Mouse (Mus musculus): ENCODE results near the gene Fos. TPM values are rescaled to one million over a fixed set of nuclear protein-coding genes. Genes with fewer than 3 reads are reported as not detected.

Fos gene
- total RNA-seq (2014; fragmentation: Nextera tagmentation) = 8.7 and 10.2 TPM in 2 replicates
- 18.3 and 18.5 TPM in 2 replicates for total RNA-seq (2017)
- polyA plus RNA-seq (2012) = 3.7 and 4.0 TPM in 2 replicates

DNA sequence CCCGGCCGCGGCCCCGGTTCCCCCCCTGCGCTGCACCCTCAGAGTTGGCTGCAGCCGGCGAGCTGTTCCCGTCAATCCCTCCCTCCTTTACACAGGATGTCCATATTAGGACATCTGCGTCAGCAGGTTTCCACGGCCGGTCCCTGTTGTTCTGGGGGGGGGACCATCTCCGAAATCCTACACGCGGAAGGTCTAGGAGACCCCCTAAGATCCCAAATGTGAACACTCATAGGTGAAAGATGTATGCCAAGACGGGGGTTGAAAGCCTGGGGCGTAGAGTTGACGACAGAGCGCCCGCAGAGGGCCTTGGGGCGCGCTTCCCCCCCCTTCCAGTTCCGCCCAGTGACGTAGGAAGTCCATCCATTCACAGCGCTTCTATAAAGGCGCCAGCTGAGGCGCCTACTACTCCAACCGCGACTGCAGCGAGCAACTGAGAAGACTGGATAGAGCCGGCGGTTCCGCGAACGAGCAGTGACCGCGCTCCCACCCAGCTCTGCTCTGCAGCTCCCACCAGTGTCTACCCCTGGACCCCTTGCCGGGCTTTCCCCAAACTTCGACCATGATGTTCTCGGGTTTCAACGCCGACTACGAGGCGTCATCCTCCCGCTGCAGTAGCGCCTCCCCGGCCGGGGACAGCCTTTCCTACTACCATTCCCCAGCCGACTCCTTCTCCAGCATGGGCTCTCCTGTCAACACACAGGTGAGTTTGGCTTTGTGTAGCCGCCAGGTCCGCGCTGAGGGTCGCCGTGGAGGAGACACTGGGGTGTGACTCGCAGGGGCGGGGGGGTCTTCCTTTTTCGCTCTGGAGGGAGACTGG lies at the start of gene Fos:
Fos (plus strand) TSS at position 410 of the 817 bp plus-strand sequence.
- Histone ChIP-seq H3K4me3 (ENCODE audit: low read depth, low read length) (peak within 1 kb of the TSS; percentile 73), H3K36me3 (replicated peaks) (peaks cover 3% of the 10 kb centered on the region), H3K9me3 (replicated peaks) (no peaks in the 10 kb centered on the region), H3K27me3 (ENCODE audit: insufficient read depth, low read length) (peaks cover 72% of the 10 kb centered on the region), H3K4me1 (ENCODE audit: insufficient read depth, low read depth, low read length) (peaks cover 63% of the 10 kb centered on the region)
- ATAC-seq (ENCODE audit: extremely low read depth, insufficient number of reproducible peaks, low FRiP score, poor library complexity, severe bottlenecking) (peak; percentile 86), DNase-seq (ENCODE audit: low spot score) (peak; percentile 97)
- TF ChIP-seq TAL1 (conservative IDR thresholded peaks at IDR 0.05; ENCODE audit: low read depth, low read length) (no peak), GATA2 (IDR thresholded peaks at IDR 0.05; ENCODE audit: borderline replicate concordance, low read depth, low read length) (no peak), POLR2AphosphoS5 (IDR thresholded peaks at IDR 0.05; ENCODE audit: insufficient replicate concordance, low read depth, low read length) (no peak), CTCF (IDR thresholded peaks at IDR 0.05; ENCODE audit: low read depth, low read length) (no peak), GATA1 (IDR thresholded peaks at IDR 0.05; ENCODE audit: borderline replicate concordance, low read length) (no peak)

DNA sequence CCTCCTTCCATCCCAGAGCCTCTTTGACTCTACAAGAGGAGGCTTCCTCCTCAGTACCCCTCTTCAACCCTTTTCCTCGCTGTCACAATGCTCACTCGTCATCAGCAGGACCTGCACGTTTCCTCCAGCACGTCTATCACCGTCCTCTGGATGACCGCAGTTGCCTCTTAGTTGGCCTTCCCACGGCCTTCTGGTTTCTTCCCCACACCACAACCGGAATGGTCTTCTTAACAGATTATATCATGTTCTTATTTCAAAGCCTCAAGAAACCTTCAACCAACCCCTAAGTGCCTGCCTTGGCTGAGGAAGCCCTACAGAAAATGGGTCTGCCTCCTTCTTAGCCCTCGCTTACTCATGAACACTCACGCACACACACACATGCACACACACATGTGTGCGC lies 48.0 kb upstream of the Fos start:
- peaks cover 5% of the 10 kb centered on the region; the same call in 1 of the 2 replicates for H3K4me1 ChIP-seq (ENCODE audit: insufficient read depth, low read depth, low read length)
- TF ChIP-seq POLR2AphosphoS5 (IDR thresholded peaks at IDR 0.05; ENCODE audit: insufficient replicate concordance, low read depth, low read length) = no peak
- no peak for TF ChIP-seq TAL1 (conservative IDR thresholded peaks at IDR 0.05; ENCODE audit: low read depth, low read length)
- TF ChIP-seq CTCF (IDR thresholded peaks at IDR 0.05; ENCODE audit: low read depth, low read length) = no peak
- no peak for TF ChIP-seq GATA2 (IDR thresholded peaks at IDR 0.05; ENCODE audit: borderline replicate concordance, low read depth, low read length)
- no peak for TF ChIP-seq GATA1 (IDR thresholded peaks at IDR 0.05; ENCODE audit: borderline replicate concordance, low read length)
- peaks cover 54% of the 10 kb centered on the region for H3K27me3 ChIP-seq (ENCODE audit: insufficient read depth, low read length)
- DNase-seq (ENCODE audit: low spot score) = no peak
- H3K36me3 ChIP-seq (replicated peaks) = no peaks in the 10 kb centered on the region
- ATAC-seq (ENCODE audit: extremely low read depth, insufficient number of reproducible peaks, low FRiP score, poor library complexity, severe bottlenecking) = no peak
- H3K9me3 ChIP-seq (replicated peaks) = no peaks in the 10 kb centered on the region
- no peak overlapping the region for H3K4me3 ChIP-seq (ENCODE audit: low read depth, low read length)

- no peak for TF ChIP-seq CTCF (IDR thresholded peaks at IDR 0.05; ENCODE audit: low read depth, low read length)
- TF ChIP-seq GATA2 (IDR thresholded peaks at IDR 0.05; ENCODE audit: borderline replicate concordance, low read depth, low read length) = no peak
- no peak for TF ChIP-seq TAL1 (conservative IDR thresholded peaks at IDR 0.05; ENCODE audit: low read depth, low read length)
- TF ChIP-seq GATA1 (IDR thresholded peaks at IDR 0.05; ENCODE audit: borderline replicate concordance, low read length) = no peak
- no peak for TF ChIP-seq POLR2AphosphoS5 (IDR thresholded peaks at IDR 0.05; ENCODE audit: insufficient replicate concordance, low read depth, low read length)
- Histone ChIP-seq H3K4me3 (ENCODE audit: low read depth, low read length) (no peak overlapping the region), H3K9me3 (replicated peaks) (no peaks in the 10 kb centered on the region), H3K4me1 (ENCODE audit: insufficient read depth, low read depth, low read length) (peaks cover 5% of the 10 kb centered on the region; the same call in 1 of the 2 replicates), H3K27me3 (ENCODE audit: insufficient read depth, low read length) (peaks cover 53% of the 10 kb centered on the region), H3K36me3 (replicated peaks) (no peaks in the 10 kb centered on the region)
- DNase-seq (ENCODE audit: low spot score) (no peak), ATAC-seq (ENCODE audit: extremely low read depth, insufficient number of reproducible peaks, low FRiP score, poor library complexity, severe bottlenecking) (no peak)
These were observed 47.6 kb upstream of the Fos start for GRCm38 (mm10) chr12:85426126-85426525.

GRCm38 (mm10) chr12:85427802-85428201 lies 45.9 kb upstream of the Fos start:
- no peak for DNase-seq (ENCODE audit: low spot score)
- no peak for ATAC-seq (ENCODE audit: extremely low read depth, insufficient number of reproducible peaks, low FRiP score, poor library complexity, severe bottlenecking)
- TF ChIP-seq GATA1 (IDR thresholded peaks at IDR 0.05; ENCODE audit: borderline replicate concordance, low read length) (no peak), GATA2 (IDR thresholded peaks at IDR 0.05; ENCODE audit: borderline replicate concordance, low read depth, low read length) (no peak), POLR2AphosphoS5 (IDR thresholded peaks at IDR 0.05; ENCODE audit: insufficient replicate concordance, low read depth, low read length) (no peak)
- H3K36me3 ChIP-seq (replicated peaks) = no peaks in the 10 kb centered on the region
- peaks cover 5% of the 10 kb centered on the region; the same call in 1 of the 2 replicates for H3K4me1 ChIP-seq (ENCODE audit: insufficient read depth, low read depth, low read length)
- H3K4me3 ChIP-seq (ENCODE audit: low read depth, low read length) = no peak overlapping the region
- no peaks in the 10 kb centered on the region for H3K9me3 ChIP-seq (replicated peaks)
- peaks cover 59% of the 10 kb centered on the region for H3K27me3 ChIP-seq (ENCODE audit: insufficient read depth, low read length)

DNA sequence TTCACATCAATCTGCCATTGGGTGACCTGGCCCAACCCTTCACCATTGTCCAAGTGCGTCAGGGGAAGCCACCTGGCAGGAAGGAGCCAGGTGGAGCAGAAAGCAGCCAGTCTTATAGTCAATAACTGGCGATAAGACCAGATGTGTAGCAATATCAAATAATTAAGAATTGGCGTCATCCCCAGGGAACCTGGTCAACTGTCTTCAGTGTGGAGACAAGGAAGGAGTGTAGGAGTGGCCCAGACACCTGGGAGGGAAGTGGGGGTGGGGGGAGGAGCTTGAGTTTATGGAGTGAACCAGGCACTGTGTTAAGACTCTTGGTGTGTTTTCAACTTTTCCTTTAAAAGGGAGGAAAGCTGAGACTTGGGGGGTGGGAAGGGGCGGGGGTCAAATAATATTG lies 43.7 kb upstream of the Fos start:
- H3K9me3 ChIP-seq (replicated peaks) = no peaks in the 10 kb centered on the region
- H3K4me3 ChIP-seq (ENCODE audit: low read depth, low read length) = no peak overlapping the region
- no peak for TF ChIP-seq CTCF (IDR thresholded peaks at IDR 0.05; ENCODE audit: low read depth, low read length)
- TF ChIP-seq TAL1 (conservative IDR thresholded peaks at IDR 0.05; ENCODE audit: low read depth, low read length) = no peak
- no peak for TF ChIP-seq GATA1 (IDR thresholded peaks at IDR 0.05; ENCODE audit: borderline replicate concordance, low read length)
- TF ChIP-seq GATA2 (IDR thresholded peaks at IDR 0.05; ENCODE audit: borderline replicate concordance, low read depth, low read length) = no peak
- no peak for TF ChIP-seq POLR2AphosphoS5 (IDR thresholded peaks at IDR 0.05; ENCODE audit: insufficient replicate concordance, low read depth, low read length)
- peaks cover 59% of the 10 kb centered on the region for H3K27me3 ChIP-seq (ENCODE audit: insufficient read depth, low read length)
- no peak for DNase-seq (ENCODE audit: low spot score)
- ATAC-seq (ENCODE audit: extremely low read depth, insufficient number of reproducible peaks, low FRiP score, poor library complexity, severe bottlenecking) = no peak
- H3K36me3 ChIP-seq (replicated peaks) = no peaks in the 10 kb centered on the region
- peaks cover 5% of the 10 kb centered on the region; the same call in 1 of the 2 replicates for H3K4me1 ChIP-seq (ENCODE audit: insufficient read depth, low read depth, low read length)

DNA sequence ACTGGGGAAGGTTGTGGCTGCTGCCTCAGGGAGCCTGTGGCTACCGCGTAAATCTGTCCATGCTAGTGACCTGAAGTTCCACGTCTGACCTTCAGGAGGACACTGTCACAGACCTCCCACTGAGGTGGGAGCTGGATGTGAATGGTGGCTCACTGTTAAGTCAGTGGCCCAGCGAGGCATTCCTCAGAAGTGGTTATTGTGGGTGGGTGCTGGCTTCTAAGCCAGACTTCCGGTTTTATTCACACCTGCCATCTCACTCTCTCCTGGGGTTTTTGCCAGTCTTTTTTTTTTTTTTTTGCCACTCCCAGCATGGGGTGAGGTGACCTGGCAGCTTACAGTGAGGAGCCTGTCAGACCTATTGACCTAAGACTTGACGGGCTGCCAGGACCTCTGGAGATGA lies 43.3 kb upstream of the Fos start:
- TF ChIP-seq CTCF (IDR thresholded peaks at IDR 0.05; ENCODE audit: low read depth, low read length) (no peak), POLR2AphosphoS5 (IDR thresholded peaks at IDR 0.05; ENCODE audit: insufficient replicate concordance, low read depth, low read length) (no peak), GATA1 (IDR thresholded peaks at IDR 0.05; ENCODE audit: borderline replicate concordance, low read length) (no peak), GATA2 (IDR thresholded peaks at IDR 0.05; ENCODE audit: borderline replicate concordance, low read depth, low read length) (no peak), TAL1 (conservative IDR thresholded peaks at IDR 0.05; ENCODE audit: low read depth, low read length) (no peak)
- DNase-seq (ENCODE audit: low spot score) (no peak), ATAC-seq (ENCODE audit: extremely low read depth, insufficient number of reproducible peaks, low FRiP score, poor library complexity, severe bottlenecking) (no peak)
- peaks cover 5% of the 10 kb centered on the region; the same call in 1 of the 2 replicates for H3K4me1 ChIP-seq (ENCODE audit: insufficient read depth, low read depth, low read length)
- no peaks in the 10 kb centered on the region for H3K36me3 ChIP-seq (replicated peaks)
- no peaks in the 10 kb centered on the region for H3K9me3 ChIP-seq (replicated peaks)
- peaks cover 59% of the 10 kb centered on the region for H3K27me3 ChIP-seq (ENCODE audit: insufficient read depth, low read length)
- H3K4me3 ChIP-seq (ENCODE audit: low read depth, low read length) = no peak overlapping the region
